Mouse (Mus musculus): ENCODE results near the gene Txnl4b. TPM values are rescaled to one million over a fixed set of nuclear protein-coding genes. Genes with fewer than 3 reads are reported as not detected.

Gene Txnl4b
- polyA plus RNA-seq, 1 experiment from 2014 or later: 32.9 TPM

DNA sequence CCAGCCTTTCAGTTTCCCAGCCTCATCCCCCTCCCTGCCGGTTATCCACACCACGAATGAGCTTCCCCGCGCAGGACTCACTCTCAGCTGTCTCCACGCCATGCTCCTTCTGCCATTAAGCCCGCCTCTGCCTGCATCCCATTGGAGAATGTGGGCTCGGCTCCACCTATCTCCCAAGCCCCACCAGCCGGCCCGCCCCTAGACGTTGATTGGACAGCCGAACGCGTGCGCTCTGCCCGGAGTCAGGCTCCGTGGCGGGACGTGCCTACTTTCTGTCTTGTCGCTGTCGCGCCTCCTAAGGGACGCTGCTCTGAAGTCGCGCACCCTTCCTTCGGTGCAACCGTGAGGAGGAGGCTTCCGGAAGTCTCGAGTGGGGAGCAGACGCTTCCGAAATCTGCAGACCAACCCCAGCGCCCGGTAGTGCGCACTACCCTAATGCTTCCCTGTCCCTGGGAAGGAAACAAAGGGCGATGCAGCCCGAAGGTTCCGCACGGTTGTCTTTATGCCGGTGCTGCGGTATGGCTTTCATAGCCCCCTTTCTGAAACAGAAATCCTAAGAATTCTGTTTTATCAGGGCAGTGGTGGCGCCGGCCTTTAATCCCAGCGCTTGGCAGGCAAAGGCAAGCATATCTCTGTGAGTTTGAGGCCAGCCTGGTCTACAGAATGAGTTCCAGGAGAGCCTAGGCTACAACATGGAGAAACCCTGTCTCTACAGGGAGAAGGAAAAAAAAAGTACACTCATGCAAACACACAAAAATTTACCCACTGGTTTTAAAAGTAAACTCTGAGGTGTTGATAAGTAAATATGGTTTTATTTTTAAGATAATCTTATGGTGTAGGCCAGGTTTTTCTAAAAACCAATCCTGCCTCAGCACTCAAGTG is 42.8 kb downstream of the Txnl4b start, which contains the start of gene Dhodh:
TSS of gene Dhodh (minus strand) at position 403 of the 882 bp plus-strand sequence.
- H3K9me3 ChIP-seq: no peaks in the 10 kb centered on the region
- peak within 1 kb of the TSS; percentile 51 for H3K4me3 ChIP-seq
- WGBS: under 1% methylated on average over 42 of the region's 42 CpGs
- peaks cover 18% of the 10 kb centered on the region for H3K36me3 ChIP-seq
- ATAC-seq (ENCODE audit: low read depth): peak; percentile 99
- peak within 1 kb of the TSS; percentile 87 for H3K9ac ChIP-seq
- peaks cover 19% of the 10 kb centered on the region for H3K4me1 ChIP-seq (replicated peaks)
- H3K27me3 ChIP-seq: no peaks in the 10 kb centered on the region
- H3K27ac ChIP-seq (replicated peaks): peak within 1 kb of the TSS; percentile 98
- H3K4me2 ChIP-seq: peak within 1 kb of the TSS; percentile 82

GRCm38 (mm10) chr8:109609153-109609502 is 43.4 kb downstream of the Txnl4b start:
- Histone ChIP-seq H3K36me3 (peaks cover 12% of the 10 kb centered on the region), H3K4me1 (replicated peaks) (peaks cover 19% of the 10 kb centered on the region), H3K4me2 (peak overlapping the region; percentile 82), H3K27ac (replicated peaks) (peak overlapping the region; percentile 98), H3K9ac (peak overlapping the region; percentile 87), H3K4me3 (peak overlapping the region; percentile 51), H3K27me3 (no peaks in the 10 kb centered on the region), H3K9me3 (no peaks in the 10 kb centered on the region)
- WGBS: 21% methylated on average over 5 of the region's 5 CpGs
- no peak for ATAC-seq (ENCODE audit: low read depth)

DNA sequence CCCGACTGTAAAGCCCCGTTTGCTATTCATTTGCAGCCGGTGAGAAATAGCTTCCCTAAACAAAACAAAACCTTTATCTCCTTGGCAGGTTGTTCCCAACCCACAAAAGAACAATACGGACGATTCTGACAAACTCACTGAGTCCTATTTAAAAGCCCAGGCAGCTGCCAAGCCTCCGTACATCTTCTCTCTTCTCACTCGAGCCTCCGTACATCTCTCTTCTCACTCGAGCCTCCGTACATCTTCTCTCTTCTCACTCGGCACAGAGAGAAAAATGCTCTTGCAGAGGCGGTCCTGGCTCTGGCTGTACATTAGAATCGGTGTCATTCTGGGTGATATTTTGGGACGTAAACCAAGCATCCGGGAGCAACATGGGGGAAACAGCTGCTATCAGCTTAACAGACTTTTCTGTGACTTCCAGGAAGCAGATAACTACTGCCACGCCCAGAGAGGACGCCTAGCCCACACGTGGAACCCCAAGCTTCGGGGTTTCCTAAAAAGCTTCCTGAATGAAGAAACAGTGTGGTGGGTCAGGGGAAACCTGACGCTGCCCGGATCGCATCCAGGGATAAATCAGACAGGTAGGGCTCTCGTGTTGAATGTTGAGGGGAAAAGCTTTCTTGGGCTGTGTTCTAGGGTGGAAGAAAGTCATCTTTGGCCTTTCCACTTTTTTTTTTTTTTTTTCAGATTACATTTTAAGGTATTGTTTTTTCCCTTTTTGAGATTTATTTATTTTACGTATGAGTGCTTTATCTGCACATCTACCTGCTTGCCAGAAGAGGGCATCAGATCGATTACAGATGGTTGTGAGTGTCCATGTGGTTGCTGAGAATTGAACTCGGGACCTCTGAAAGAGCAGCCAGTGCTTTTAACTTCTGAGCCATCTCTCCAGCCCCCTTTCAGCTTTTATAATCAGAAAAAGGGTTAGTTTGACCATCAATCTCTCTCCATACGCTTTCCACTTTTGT is 48.8 kb downstream of the Txnl4b start, which contains the start of gene Pkd1l3:
TSS of gene Pkd1l3 (plus strand) at position 275 of the 968 bp plus-strand sequence.
- no peak for ATAC-seq (ENCODE audit: low read depth)
- Histone ChIP-seq H3K27me3 (no peaks in the 10 kb centered on the region), H3K36me3 (no peaks in the 10 kb centered on the region), H3K4me1 (replicated peaks) (peaks cover under 1% of the 10 kb centered on the region; the same call in 1 of the 2 replicates), H3K9ac (no peak within 1 kb of the TSS), H3K4me3 (no peak within 1 kb of the TSS), H3K9me3 (0 out of 2 replicates have a peak, but pooled peaks cover 1% of the 10 kb centered on the region), H3K27ac (replicated peaks) (no peak within 1 kb of the TSS), H3K4me2 (peak within 1 kb of the TSS; percentile 9; the same call in 1 of the 2 replicates)
- WGBS: 56% methylated on average over 27 of the region's 27 CpGs

GRCm38 (mm10) chr8:109615569-109615968 is 49.9 kb downstream of the Txnl4b start:
- Histone ChIP-seq H3K4me3 (no peak overlapping the region), H3K9ac (no peak overlapping the region), H3K4me1 (replicated peaks) (no peaks in the 10 kb centered on the region), H3K36me3 (no peaks in the 10 kb centered on the region), H3K4me2 (no peak overlapping the region), H3K9me3 (0 out of 2 replicates have a peak, but pooled peaks cover 3% of the 10 kb centered on the region), H3K27ac (replicated peaks) (no peak overlapping the region), H3K27me3 (no peaks in the 10 kb centered on the region)
- ATAC-seq (ENCODE audit: low read depth): no peak
- WGBS: 90% methylated on average over 3 of the region's 3 CpGs

Other genes with a start within 250 kb of the Txnl4b start
- 1.5 and 1.6 TPM in 2 replicates for gene Pmfbp1, start 71.9 kb upstream of the Txnl4b start, polyA plus RNA-seq (2015; fragmentation: Nextera tagmentation; extraction: Ambion mirVana)
- 17.8 and 19.6 TPM in 2 replicates for gene Dhx38, start within 50 bp of the Txnl4b start, polyA plus RNA-seq (2015; fragmentation: Nextera tagmentation; extraction: Ambion mirVana)
- gene Hp, start 13.3 kb downstream of the Txnl4b start, polyA plus RNA-seq (2015; fragmentation: Nextera tagmentation; extraction: Ambion mirVana): 0.71 and 0.73 TPM in 2 replicates
- gene Dhodh, start 42.8 kb downstream of the Txnl4b start, polyA plus RNA-seq (2015; fragmentation: Nextera tagmentation; extraction: Ambion mirVana): 29.1 and 29.8 TPM in 2 replicates
- gene Pkd1l3, start 48.6 kb downstream of the Txnl4b start, polyA plus RNA-seq (2015; fragmentation: Nextera tagmentation; extraction: Ambion mirVana): 0.14 TPM in 1 of 2 replicates, not detected in the other
- 177 and 190 TPM in 2 replicates for gene Ist1, start 127.4 kb downstream of the Txnl4b start, polyA plus RNA-seq (2015; fragmentation: Nextera tagmentation; extraction: Ambion mirVana)
- gene Zfp821, start 139.7 kb downstream of the Txnl4b start, polyA plus RNA-seq (2015; fragmentation: Nextera tagmentation; extraction: Ambion mirVana): 69.6 and 74.6 TPM in 2 replicates
- gene Atxn1l, start 171.8 kb downstream of the Txnl4b start, polyA plus RNA-seq (2015; fragmentation: Nextera tagmentation; extraction: Ambion mirVana): 3.5 and 3.7 TPM in 2 replicates
- 49.6 and 53.4 TPM in 2 replicates for gene Ap1g1, start 212.7 kb downstream of the Txnl4b start, polyA plus RNA-seq (2015; fragmentation: Nextera tagmentation; extraction: Ambion mirVana)

Data from neural tube, embryonic 13.5 days (tissue).